Mouse (Mus musculus) cortical plate, adult 2 months (tissue): ENCODE data around the gene Irf3. TPM values are rescaled to one million over a fixed set of nuclear protein-coding genes. Genes with fewer than 3 reads are reported as not detected.
A peak's percentile ranks its signal among the peaks of the same experiment; 100 is the strongest.

Experiments used
- H3K27ac ChIP-seq: fragments of 200-500 bp; 2 replicates; pipeline ENCODE4 v1.5.1; 2012; ENCODE audit warnings: low read length, control low read depth, inconsistent platforms; ENCODE audit not compliant: insufficient read depth
- H3K4me1 ChIP-seq: fragments of 200-500 bp; 2 replicates; pipeline ENCODE4 v1.6.1; 2011; ENCODE audit warnings: low read length; ENCODE audit not compliant: control insufficient read depth, insufficient read depth
- H3K4me3 ChIP-seq: fragments of 200-500 bp; 2 replicates; pipeline ENCODE4 v1.5.1; 2011; ENCODE audit warnings: mild to moderate bottlenecking, low read length, control low read depth; ENCODE audit not compliant: insufficient read depth
- CTCF ChIP-seq: fragments of 200-500 bp; IDR thresholded peaks from 2 replicates; pipeline ENCODE4 v1.5.1; 2011; ENCODE audit warnings: mild to moderate bottlenecking, control low read depth, low read length; ENCODE audit not compliant: insufficient read depth; ENCODE audit errors: extremely low read depth
- POLR2A ChIP-seq: fragments of 200-500 bp; IDR thresholded peaks from 2 replicates; pipeline ENCODE4 v1.6.1; 2011; ENCODE audit warnings: mild to moderate bottlenecking, low read length, control low read depth; ENCODE audit not compliant: insufficient read depth; ENCODE audit errors: extremely low read depth
- polyA plus RNA-seq: library from polyadenylated mRNA; depleted of rRNA; stranded (reverse); fragments of >200 nt; gene quantifications from 2 replicates; pipeline ENCODE4 v1.2.3, GENCODE M21; 2012; rRNA removed

Gene Irf3
- 82.4 and 87.4 TPM in 2 replicates for polyA plus RNA-seq

DNA sequence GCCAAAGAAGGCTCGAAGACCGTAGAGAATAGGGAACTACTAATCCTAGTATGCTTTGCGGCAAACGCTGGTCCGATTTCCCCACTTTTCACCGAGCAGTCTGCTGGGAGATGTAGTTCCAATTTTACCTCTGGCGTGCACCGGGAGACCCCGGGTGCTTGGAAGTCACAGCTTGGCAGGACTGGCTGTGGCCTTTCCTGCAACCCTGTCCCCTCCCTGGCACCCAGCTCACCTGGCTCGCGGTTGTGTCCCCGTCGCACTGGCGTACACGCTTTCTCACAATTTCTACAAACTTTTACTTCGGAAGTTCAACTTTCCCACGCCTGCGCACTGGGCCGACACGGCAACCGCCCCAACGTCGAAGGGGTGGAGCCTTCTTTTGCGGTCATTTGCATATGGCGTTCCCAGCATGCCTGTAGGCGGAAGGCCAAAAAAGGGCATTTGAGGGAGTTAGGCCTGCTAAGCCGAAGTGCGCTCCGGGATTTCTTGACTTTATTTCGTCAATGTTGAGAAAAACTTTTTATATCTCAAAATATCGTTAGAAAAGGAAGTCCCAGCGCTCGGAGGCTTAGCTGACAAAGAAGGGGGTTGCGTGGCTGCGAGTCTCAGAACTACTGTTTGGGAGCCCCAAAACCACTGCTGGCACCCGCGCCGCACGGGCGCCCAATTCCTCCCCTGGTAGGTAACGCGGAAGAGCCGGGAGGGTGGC, at the start of gene Irf3:
Gene Irf3 (plus strand): TSS at position 418 of the 709 bp plus-strand sequence.
- TF ChIP-seq POLR2A (peak; percentile 85), CTCF (no peak)
- Histone ChIP-seq H3K4me1 (no peaks in the 10 kb centered on the region), H3K27ac (no peak within 1 kb of the TSS), H3K4me3 (peak within 1 kb of the TSS; percentile 30)

DNA sequence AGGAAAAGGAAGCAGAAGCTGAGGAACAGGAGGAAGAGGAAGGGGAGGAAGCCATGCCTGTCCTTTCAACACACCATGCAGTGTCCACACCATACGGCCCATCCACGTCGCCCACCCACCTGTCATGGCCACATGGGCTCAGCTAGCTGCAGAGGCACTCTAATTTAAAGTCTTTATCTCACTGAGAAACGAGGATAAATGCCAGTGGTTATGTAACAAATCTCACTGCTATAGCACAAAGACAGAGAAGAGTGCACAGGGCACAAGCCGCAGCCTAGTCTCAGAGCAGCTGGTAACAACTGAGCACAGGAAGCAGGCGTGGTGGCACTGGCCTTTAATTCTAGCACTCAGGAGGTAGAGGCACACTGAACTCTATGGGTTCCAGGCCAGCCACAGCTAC, 47.5 kb upstream of the Irf3 start:
- peak; percentile 12; the same call in 1 of the 2 replicates for TF ChIP-seq POLR2A
- TF ChIP-seq CTCF = no peak
- Histone ChIP-seq H3K4me3 (no peak overlapping the region), H3K27ac (peak overlapping the region; percentile 57), H3K4me1 (peaks cover 5% of the 10 kb centered on the region)

DNA sequence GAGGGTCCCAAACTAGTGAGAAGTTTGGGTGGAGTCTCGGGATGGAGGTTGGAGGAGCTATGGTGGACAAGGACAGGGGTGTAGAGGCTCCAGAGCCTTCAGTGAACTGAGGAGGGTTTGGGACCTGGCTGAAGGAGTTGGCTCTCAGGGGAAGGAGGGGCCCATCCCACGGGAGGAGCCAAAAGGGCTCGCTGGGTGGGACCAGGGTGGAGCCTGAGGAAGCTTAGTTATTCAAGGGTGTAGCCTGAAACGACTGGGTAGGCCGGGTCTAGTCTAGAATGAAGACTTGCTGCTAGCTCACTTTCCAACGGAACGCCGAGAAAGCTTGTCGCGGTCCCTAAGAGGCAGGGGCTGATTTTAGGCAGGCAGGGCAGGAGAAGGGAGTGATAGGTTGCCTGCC, 45.5 kb upstream of the Irf3 start:
- peak overlapping the region; percentile 19; the same call in 1 of the 2 replicates for H3K4me3 ChIP-seq
- no peak overlapping the region for H3K27ac ChIP-seq
- peaks cover 5% of the 10 kb centered on the region for H3K4me1 ChIP-seq
- TF ChIP-seq POLR2A = no peak
- no peak for TF ChIP-seq CTCF

DNA sequence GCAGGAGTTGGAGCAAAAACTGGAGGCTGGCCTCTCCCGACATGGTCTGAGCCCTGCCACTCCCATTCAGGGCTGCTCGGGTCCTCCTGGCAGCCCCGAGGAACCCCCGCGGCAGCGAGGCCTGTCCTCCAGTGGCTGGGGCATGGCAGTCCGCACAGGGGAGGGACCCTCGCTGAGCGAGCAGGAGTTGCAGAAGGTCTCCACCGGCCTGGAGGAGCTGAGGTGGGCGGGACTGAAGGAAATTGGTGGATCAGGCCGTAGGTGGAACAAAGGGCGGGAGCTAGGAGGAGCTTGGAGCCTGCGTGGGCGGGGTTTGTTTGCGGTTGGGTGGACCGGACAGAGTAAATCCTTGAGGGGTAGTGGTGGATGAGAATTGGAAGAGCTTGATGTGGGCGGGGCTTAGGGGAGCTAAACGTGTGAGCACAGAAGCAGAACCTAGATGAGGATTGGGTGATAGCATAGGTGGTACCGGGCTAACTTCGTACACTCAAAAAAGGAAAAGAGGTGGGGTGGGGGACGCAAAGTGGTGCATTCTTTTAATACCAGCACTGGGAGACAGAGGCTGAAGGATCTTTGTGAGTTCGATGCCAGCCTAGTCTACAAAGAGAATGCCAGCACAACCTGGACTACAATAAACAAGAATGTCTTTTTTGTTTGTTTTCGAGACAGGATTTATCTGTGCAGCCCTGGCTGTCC, 44.7 kb upstream of the Irf3 start:
- H3K4me1 ChIP-seq = peaks cover 5% of the 10 kb centered on the region
- TF ChIP-seq POLR2A = no peak
- no peak for TF ChIP-seq CTCF
- peak overlapping the region; percentile 19 for H3K4me3 ChIP-seq
- H3K27ac ChIP-seq = no peak overlapping the region

DNA sequence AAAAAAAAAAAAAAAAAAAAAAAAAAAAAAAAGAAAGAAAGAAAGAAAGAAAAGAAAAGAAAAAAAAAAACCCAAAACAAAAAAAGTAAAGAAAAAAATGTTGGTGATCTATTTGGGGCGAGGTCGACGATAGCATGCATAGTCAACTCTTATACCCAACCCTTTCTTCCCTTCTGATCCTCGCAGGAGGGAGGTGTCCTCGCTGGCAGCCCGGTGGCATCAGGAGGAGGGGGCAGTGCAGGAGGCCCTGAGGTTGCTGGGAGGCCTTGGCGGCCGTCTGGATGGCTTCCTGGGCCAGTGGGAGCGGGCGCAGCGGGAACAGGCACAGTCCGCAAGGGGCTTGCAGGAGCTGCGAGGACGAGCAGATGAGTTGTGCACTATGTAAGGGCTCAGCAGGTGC, 43.9 kb upstream of the Irf3 start:
- peaks cover 5% of the 10 kb centered on the region for H3K4me1 ChIP-seq
- no peak overlapping the region for H3K4me3 ChIP-seq
- no peak for TF ChIP-seq POLR2A
- TF ChIP-seq CTCF = no peak
- H3K27ac ChIP-seq = no peak overlapping the region

DNA sequence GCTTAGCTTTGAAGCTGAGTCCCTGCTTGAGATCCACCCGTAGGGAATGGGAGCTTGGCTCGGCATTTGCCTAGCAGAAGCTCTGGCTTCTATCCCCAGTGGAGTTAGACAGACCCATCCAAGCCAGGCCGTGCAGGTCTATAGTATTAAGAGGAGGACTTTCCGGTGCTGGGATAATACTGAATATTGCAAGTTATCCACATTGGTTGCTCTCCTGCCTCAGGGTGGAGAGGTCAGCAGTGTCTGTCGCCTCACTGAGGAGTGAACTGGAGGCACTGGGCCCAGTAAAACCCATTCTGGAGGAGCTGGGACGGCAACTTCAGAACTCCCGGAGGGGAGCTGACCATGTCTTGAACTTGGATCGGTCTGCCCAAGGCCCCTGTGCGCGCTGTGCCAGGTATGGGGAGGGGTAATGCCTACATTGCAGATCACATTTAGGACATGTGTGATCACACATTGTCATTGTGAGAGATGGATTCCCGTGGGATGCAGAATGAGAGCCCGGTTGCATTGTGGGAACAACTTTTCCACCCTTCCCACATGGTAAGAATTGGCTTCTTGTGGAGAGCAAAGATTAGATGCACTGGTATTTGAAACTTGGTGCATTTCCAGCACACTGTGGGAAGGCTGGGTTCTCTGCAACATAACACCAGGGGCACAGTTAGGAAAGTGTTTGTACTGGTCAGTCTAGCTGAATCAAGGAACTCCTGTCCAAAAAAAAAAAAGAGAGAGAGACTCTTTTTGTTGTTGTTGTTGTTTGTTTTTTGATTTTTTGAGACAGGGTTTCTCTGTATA, 43.2 kb upstream of the Irf3 start:
- H3K4me3 ChIP-seq = no peak overlapping the region
- H3K4me1 ChIP-seq = peaks cover 5% of the 10 kb centered on the region
- H3K27ac ChIP-seq = no peak overlapping the region
- no peak for TF ChIP-seq CTCF
- TF ChIP-seq POLR2A = no peak

DNA sequence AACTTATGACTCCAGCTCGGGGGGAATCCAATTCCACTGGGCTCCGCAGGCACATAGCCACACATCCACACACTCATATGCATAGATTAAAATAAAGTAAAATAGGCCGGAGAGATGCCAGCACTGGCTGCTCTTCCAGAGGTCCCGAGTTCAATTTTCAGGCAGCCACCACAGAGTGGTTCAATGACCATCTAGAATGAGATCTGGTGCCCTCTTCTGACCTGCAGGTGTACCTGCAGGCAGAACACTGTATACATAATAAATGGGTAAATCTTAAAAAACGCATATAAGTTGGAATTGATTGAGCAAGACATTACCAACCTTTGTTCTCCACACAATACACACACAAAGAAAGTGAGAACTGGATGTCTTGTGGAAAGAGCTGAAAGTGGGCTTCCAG, 41.8 kb upstream of the Irf3 start:
- no peak overlapping the region for H3K27ac ChIP-seq
- no peaks in the 10 kb centered on the region for H3K4me1 ChIP-seq
- no peak overlapping the region for H3K4me3 ChIP-seq
- TF ChIP-seq POLR2A (no peak), CTCF (peak; percentile 45; the same call in 1 of the 2 replicates)

DNA sequence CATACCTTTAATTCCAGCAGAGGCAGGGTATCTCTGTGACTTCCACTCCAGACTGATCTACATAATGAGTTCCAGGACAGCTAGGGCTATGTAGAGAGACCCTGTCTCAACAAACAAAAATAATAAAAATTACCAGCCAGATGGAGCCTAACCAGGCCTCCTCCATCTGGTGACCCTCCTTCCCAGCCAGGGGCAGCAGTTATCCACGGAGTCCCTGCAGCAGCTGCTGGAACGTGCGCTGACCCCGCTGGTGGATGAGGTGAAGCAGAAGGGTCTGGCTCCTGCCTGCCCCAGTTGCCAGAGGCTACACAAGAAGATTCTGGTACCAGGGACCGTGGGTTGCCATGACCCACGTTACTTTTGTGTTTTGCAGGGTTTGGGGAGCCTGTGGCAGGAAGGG, 41.2 kb upstream of the Irf3 start:
- Histone ChIP-seq H3K4me1 (no peaks in the 10 kb centered on the region), H3K27ac (no peak overlapping the region), H3K4me3 (no peak overlapping the region)
- TF ChIP-seq POLR2A = no peak
- TF ChIP-seq CTCF = no peak

DNA sequence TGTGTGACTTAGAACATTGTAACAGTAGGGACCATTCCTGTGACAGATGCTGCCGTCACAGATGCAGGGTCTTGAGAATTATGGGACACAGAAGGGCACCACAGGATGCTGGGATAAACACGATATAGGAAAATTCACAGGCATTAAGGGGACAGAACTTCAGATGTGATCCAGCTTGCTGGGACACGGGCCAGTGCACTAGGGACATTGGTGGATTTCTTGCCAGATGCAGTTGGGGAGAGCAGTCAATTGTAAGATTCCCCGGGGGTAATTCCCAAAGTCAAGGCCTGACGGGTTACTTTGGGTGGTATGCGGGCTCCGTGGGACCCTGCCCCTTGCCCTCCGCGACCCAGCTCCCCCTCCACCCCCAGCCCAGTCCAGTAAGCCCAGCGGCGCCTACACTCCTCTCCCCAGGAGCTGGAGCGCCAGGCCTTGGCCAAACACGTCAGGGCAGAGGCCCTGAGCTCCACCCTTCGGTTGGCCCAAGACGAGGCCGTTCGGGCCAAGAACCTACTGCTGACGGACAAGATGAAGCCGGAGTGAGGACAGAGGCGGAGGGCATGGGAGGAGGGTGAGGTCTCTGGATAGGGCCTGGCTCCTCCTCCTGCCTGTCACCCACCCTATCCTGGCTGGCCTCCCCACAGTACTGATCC, 40.1 kb upstream of the Irf3 start:
- no peak for TF ChIP-seq POLR2A
- no peak for TF ChIP-seq CTCF
- no peaks in the 10 kb centered on the region for H3K4me1 ChIP-seq
- H3K27ac ChIP-seq = no peak overlapping the region
- no peak overlapping the region for H3K4me3 ChIP-seq

DNA sequence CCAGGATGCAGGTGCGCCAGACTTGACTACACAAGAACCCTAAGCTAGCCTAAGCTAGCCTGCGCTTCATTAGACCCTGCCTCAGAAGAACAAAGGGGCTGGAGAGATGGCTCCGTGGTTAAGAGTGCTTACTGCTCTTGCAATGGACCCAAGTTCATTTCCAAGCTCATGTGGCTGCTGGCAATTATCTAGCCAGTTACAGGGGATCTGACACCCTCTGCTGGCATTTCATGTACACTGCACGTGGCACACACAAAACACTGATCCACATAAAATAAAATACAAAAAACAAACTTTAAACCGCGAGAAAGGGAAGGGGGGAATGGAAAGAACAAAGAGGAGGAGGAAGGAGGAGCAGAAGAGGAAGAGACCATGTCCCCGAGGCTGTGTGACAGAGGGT, 39.2 kb upstream of the Irf3 start:
- no peaks in the 10 kb centered on the region for H3K4me1 ChIP-seq
- H3K4me3 ChIP-seq = no peak overlapping the region
- no peak overlapping the region for H3K27ac ChIP-seq
- TF ChIP-seq CTCF (peak; percentile 74), POLR2A (no peak)
